Mouse (Mus musculus) induced T-regulatory cell, adult 2 months (primary cell): ENCODE results near the gene 4930442H23Rik.
"Not testable (repeated sequence)": the region's sequence is repeated elsewhere in the genome, so short reads cannot be mapped to it uniquely, and the experiment has no call there.

ENCODE experiments used
- DNase-seq: peaks from one replicate; pipeline ENCODE4 v3.0.0-alpha.2; 2012; ENCODE audit warnings: low read depth

The 4930442H23Rik gene

DNA sequence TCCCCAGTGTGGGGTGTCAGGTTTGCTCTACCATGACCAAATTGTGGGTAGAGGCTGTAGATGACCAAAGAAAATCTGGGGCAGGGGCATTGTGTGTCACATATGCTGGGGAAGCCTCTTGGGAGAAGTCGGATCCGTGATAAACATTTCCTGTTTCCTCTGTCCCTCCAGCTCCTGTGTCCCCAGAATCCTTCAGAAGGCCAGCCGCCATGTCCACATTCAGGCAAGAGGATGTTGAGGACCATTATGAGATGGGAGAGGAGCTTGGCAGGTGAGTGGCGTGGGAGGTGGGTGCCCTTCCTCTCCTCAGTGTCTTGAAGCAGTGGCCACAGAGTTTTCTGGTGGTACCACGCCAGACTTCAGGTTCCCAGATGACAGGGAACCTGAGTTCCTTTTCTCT, at the start of gene 4930442H23Rik:
TSS of gene 4930442H23Rik (minus strand) at position 45 of the 400 bp plus-strand sequence.
- no peak for DNase-seq

- DNase-seq = no peak
These were observed 49.6 kb upstream of the 4930442H23Rik start for GRCm38 (mm10) chr10:81233226-81233585.

- peak; percentile 98 for DNase-seq
These were observed 49.1 kb upstream of the 4930442H23Rik start, which contains the start of gene Zfr2 for GRCm38 (mm10) chr10:81232580-81233225. Gene Zfr2 (plus strand): TSS chr10:81233155.

GRCm38 (mm10) chr10:81231436-81231835, 47.8 kb upstream of the 4930442H23Rik start:
- DNase-seq = no peak

- peak; percentile 82 for DNase-seq
These were observed 47.0 kb upstream of the 4930442H23Rik start, which contains the start of gene Atcay for GRCm38 (mm10) chr10:81230438-81231332. Gene Atcay (minus strand): TSS chr10:81230833.

- DNase-seq = peak; percentile 71
These were observed 46.2 kb upstream of the 4930442H23Rik start for GRCm38 (mm10) chr10:81229735-81230437.

- not testable (repeated sequence) for DNase-seq
These were observed 40.1 kb upstream of the 4930442H23Rik start for GRCm38 (mm10) chr10:81223731-81224130.

DNA sequence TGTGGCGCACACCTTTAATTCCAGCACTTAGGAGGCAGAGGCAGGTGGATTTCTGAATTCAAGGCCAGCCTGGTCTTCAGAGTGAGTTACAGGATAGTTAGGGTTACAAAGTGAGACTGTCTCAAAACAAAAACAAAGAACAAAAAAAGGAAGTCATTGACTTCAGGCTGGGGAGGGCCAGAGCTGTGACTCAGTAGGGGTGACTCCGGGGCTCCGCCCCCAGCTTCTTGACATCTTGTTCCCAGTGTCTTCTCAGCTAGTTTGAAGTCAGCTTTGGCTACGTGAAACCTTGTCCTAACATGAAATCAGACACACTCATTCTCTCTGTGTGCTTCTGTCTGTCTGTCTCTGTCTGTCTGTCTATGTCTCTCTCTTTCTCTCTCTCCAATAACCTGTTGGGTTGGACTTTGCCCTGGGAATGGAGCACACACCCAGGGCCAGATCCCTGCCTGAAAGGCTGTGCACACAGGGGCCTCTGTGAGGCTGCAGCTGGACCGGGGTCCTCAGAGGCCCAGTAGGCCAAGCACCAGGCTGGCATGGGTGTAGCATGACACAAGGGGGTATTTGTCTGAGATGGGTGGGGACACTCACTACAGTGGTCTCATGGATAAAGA, 37.9 kb upstream of the 4930442H23Rik start:
- peak; percentile 45 for DNase-seq

GRCm38 (mm10) chr10:81217964-81218363, 34.3 kb upstream of the 4930442H23Rik start:
- DNase-seq = peak; percentile 90

DNA sequence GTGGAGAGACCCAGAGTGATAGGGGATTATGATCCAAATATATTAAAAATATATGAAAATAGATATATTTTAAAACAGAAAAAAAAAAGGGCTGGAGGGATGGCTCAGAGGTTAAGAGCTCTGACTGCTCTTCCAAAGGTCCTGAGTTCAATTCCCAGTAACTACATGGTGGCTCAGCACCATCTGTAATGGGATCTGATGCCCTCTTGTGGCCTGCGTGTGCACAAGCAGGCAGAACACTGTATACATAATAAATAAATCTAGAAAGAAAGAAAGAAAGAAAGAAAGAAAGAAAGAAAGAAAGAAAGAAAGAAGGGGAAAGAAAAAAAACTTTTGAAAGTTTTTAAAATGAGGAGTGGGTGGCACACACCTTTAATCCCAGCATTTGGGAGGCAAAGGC, 33.6 kb upstream of the 4930442H23Rik start:
- peak; percentile 76 for DNase-seq

DNA sequence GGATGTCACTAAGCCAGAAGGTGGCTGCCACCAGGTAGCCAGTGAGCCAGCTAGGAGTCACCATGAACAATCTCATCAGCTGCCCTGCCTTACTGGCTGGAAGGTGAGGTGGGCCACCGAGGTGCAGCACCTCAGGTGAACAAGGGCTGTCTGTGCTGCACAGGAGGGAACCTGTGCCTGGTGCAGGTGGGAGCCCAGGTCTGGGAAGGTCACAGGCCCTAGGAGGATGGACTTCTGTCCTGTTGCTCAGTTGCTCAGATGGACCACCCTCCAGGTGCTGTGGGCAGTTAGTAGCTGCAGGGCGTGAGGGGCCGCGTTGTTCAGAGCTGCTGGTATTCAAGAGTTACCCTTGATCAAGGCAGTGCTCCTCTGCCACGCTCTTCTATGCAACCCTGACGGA, 33.2 kb upstream of the 4930442H23Rik start:
- no peak for DNase-seq

DNA sequence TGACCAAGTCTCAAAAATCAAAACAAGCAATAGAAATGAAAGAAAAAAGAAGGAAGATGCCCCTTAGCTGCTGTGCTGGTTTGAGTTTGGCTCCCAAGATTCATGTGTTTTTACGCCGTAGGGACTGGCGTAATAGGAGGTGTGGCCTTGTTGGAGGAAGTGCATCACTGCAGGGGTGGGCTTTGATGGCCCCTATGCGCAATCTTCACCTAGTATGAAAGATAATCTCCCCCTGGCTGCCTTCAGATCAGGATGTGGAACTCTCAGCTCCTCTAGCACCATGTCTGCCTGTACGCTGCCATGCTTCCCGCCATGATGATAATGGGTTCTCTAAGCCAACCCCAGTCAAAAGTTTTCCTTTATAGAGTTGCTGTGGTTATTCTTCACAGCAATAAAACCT, 32.6 kb upstream of the 4930442H23Rik start:
- no peak for DNase-seq

- DNase-seq = no peak
These were observed 26.5 kb upstream of the 4930442H23Rik start for GRCm38 (mm10) chr10:81210154-81210553.

DNA sequence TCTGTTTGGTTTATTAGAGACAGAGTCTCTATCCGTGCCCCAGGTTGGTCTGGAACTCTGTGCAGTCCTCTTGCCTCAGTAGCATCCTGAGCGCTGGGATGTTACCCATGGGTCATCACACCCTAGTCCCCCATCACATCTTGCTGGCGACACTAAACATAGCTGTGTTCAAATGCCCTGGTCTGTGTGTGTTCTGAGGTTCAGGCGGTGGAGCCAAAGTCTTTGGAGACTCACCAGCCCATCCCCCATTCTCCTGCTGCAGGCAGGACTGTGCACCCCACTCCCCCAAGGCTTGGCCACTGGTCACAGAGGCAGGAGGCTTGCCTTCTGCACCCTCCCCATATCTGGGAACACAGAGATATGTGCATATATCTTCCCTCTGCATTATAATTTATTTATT, 20.5 kb upstream of the 4930442H23Rik start:
- no peak for DNase-seq

GRCm38 (mm10) chr10:81202978-81203720, 19.5 kb upstream of the 4930442H23Rik start:
- peak; percentile 52 for DNase-seq

DNA sequence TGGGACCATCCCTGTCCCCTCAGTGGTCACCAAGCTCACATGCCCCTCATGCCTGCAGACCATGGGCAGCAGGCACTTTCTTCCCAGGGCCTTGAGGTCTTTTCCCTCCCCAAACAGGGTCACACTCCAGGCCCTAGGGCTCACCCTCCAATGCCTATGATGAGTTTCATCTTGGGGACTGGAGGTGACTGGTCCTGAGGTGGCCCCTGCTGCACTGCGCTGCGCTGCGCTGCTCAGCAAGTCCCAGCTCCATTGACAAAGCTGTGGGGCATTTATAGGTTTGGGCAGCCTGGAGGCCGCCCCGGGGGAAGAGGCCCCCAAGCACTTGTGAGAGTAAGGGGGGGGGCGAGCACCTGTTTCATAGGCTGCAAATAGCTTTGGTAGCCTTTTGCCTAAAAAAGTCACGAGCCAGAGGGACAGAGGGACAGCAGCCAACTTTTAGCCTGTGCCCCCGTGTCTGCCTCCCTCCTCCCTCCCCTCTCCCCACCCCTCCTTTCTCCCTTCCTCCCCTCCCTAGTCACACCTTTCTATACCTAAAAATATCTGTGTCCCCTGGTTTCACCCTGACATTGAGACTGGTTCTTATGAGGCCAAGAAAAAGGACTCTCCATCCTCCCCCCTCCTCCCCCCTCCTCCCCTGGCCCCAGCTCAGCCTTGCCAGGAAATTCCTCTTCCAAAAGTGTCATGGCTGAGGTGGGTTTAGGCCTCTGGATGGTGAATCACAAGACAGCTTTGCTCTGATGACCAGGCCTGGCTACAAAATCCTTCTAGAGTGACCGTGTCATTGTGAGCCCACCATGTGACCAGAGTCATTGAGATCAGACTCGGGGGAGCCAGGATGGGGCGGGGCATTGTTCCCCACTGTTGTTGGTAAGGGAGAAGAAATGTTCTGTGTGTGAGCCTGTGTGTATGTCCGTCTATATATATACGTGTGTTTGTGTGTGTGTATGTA, 18.4 kb upstream of the 4930442H23Rik start, which contains the start of gene Nmrk2:
TSS of gene Nmrk2 (minus strand) at position 245 of the 952 bp plus-strand sequence.
- no peak for DNase-seq

DNA sequence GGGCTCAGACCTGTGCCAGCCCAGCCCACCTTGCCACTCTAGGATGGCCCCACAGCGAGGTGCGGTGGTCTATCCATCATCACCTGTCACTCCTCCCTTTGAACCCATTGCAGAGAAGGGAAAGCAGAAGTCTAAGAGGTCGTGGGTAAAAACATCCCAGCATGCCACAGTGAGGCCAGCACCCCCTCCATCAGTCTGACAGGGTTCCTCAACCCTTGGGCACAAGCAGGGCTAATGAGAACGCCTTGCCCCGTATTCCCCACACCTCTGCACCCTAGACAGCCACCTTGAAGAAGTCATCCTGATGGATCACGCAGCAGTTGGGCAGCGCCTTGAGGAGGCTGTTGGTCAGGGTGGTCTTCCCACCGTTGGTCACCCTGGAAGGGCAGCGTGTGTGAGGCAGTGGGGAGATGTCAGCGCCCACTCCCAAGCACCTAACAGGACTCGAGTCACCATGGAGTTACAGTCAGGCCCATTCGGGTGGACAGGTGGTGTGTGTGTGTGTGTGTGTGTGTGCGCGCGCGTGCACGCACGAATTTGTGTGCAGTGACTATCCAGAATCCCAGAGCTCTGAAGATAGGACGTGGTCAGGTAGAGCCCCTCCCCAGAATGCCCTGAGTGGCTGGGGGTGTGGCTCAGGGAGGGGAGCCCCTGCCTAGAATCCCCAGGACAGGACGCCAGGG, 17.1 kb upstream of the 4930442H23Rik start:
- DNase-seq = no peak

DNA sequence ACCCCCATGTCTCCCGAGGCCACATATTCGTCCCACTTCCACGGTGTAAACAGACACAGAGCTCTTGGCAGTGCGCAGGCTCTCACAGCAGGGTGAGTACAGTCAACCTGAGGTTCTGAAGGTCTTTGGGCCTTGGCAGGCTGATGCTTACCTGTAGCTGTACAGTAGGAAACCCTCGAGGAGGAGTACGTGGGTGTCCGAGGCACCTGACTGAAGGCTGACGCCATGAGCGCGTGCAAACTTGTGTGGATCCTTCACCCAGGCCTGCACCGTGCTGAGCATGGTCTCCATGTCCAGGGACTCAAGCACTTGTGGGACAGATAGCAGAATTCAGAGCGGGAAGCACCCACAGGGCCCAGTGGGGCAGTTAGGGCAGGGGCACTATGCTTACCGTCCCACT, 16.5 kb upstream of the 4930442H23Rik start:
- DNase-seq = no peak

- no peak for DNase-seq
These were observed 15.3 kb upstream of the 4930442H23Rik start for GRCm38 (mm10) chr10:81198990-81199389.
